Mouse (Mus musculus) cerebral cortex, adult 2 months (tissue): ENCODE measurements around the gene Fgfrl1.

Source experiments
- WGBS: fragments of 180-500 bp; shearing (Covaris S2); methylation state at CpG from one replicate; pipeline ENCODE4 v1.1.7; 2018; 5-methylcytosine and 5-hydroxymethylcytosine counted together

Fgfrl1 gene

DNA sequence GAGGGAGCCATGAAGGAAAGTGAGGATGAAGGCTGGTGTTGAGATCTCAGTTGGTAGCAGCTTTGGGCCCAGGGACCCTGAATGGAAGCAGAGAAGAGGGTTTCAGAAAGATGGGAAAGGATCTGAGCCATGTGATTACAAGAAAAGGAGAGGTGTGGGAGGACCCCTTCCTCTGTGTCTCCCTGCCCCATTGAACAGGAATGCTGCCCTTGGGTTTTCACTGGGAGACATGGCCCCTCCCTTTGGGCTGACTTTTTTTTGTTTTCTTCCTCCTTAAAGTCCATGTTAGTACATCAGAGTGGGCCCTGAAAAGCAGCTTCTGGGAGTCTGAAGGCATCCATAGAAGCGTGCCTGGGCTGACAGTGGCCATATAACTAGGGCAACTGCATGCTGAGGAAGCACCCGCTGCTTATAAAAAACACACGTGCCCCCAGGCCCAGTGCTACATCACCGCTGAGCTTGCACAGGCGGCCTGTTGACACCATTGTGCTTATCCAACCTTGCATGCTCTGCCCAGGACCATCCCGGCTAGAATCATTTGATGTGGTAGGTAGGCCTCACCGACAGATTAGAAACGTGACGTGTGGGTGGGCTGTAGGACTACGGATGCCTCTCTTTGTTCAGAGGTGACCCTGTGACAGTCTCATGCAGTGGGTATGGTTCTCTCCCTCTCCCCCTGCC, 9.3 kb downstream of the Fgfrl1 start:
- WGBS, result 86% methylated on average over 10 of the region's 10 CpGs

GRCm38 (mm10) chr5:108703754-108704626, 11.8 kb downstream of the Fgfrl1 start:
- WGBS, result 86% methylated on average over 12 of the region's 12 CpGs

- WGBS, result 89% methylated on average over 2 of the region's 2 CpGs
Observed at GRCm38 (mm10) chr5:108707758-108708157, 15.6 kb downstream of the Fgfrl1 start.

- WGBS, result 92% methylated on average over 1 of the region's 1 CpGs
Observed at GRCm38 (mm10) chr5:108708419-108708818, 16.2 kb downstream of the Fgfrl1 start.

DNA sequence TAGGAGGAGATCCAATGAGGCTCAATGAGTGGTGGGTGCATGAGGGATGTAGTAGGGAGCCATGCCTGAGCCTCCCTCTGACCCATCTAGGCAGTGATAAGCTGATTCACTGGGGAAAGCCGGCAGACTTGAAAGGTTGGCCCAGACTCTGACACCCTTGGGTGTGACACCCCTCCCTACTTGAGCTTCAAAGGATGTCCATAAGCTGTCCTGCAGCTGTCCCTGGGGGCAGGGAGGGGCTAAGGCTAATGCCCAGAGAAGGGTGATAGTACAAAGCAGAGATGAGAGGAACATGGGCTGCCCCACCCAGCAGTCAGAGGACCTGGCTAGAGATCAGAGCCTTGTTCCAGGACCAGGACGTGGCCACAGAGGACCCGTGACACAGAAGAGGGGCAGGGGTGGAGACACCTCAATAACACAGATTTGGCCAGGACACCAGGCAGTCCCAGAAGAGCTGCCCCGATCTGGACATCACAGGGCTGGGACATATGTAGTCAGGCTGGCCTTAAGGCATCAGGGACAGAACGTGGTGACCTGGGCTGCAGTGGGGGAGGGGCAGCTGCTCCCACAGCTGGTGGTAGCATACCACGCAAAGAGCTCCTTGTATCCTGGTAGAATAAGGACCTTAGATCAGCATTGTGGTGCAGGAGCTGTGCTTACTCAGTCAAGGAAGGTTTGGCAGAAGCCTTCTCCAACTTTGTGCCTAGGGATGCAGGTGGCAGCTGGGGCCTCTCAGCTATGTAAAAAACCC, 17.0 kb downstream of the Fgfrl1 start:
- WGBS, result 63% methylated on average over 6 of the region's 6 CpGs

- 85% methylated on average over 6 of the region's 6 CpGs for WGBS
Observed at GRCm38 (mm10) chr5:108711968-108712367, 19.8 kb downstream of the Fgfrl1 start.

- WGBS, result 56% methylated on average over 2 of the region's 2 CpGs
Observed at GRCm38 (mm10) chr5:108713096-108713495, 20.9 kb downstream of the Fgfrl1 start.

DNA sequence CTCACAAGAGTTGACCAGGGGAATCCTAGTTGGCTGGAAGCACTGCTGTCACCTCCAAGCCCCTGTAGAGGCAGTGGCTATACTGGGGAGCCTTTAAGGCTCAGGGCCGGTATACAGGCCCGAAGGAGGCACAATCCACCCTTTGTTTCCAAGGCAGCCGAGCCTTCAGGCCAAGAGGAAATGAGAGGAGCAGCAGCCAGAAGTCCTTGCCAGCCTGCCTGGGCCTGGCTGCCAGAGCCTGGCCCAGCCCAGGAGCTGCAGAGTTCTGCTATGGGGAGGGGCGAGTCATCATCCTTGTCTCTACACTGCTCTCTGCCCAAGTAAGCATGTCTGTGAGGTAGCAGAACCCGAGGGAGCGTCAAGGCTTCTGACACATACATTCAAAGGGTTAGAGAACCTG, 22.0 kb downstream of the Fgfrl1 start:
- WGBS, result 50% methylated on average over 6 of the region's 6 CpGs

DNA sequence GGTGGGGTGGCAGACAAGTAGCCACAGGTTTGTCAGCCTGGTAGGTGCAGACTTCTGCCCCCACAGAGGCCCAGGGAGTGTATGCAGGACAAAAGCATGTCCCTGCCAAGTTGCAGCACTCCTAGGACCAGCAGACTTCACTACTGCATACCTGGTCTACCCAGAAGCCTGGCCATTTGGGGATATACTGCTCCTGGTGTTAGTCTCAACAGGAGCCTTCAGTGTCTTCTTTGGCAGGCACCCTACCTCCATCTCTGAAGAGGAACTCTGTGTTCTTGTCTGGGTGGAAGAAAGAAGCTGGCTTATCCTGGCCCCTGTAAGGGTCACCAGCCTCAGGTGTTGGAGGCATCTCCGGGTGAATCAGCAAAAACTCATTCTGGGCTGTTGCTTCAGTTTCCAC, 23.8 kb downstream of the Fgfrl1 start:
- WGBS, result 85% methylated on average over 1 of the region's 1 CpGs

GRCm38 (mm10) chr5:108718051-108718450, 25.9 kb downstream of the Fgfrl1 start:
- 60% methylated on average over 4 of the region's 4 CpGs for WGBS

- 80% methylated on average over 7 of the region's 7 CpGs for WGBS
Observed at GRCm38 (mm10) chr5:108719761-108720160, 27.6 kb downstream of the Fgfrl1 start.

- WGBS, result 60% methylated on average over 2 of the region's 2 CpGs
Observed at GRCm38 (mm10) chr5:108724006-108724405, 31.8 kb downstream of the Fgfrl1 start.

- 27% methylated on average over 5 of the region's 5 CpGs for WGBS
Observed at GRCm38 (mm10) chr5:108726557-108727248, 34.5 kb downstream of the Fgfrl1 start.

- WGBS, result 88% methylated on average over 1 of the region's 1 CpGs
Observed at GRCm38 (mm10) chr5:108727425-108727824, 35.2 kb downstream of the Fgfrl1 start.

GRCm38 (mm10) chr5:108741844-108742243, 49.7 kb downstream of the Fgfrl1 start:
- WGBS, result 89% methylated on average over 2 of the region's 2 CpGs

- WGBS, result 79% methylated on average over 2 of the region's 2 CpGs
Observed at GRCm38 (mm10) chr5:108742596-108742995, 50.4 kb downstream of the Fgfrl1 start.

DNA sequence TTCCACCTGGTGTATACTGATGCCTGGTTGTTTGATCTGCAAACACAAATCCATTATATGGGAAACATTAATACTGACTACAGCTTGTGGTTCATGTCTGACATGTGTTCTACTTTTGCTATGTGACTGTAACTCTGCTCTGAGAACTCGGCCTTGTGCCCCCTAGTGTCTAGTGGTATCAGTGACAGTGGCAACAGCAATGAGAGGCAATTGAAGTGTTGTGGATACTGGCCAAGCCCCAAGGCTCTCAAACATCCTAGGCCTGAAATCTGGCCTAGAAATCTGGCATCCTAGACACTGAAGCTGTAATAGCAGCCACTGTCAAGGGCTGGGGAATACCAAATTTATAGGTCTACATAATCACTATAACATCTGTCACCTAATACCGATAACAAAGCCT, 51.7 kb downstream of the Fgfrl1 start:
- WGBS, result 64% methylated on average over 2 of the region's 2 CpGs

- 87% methylated on average over 3 of the region's 3 CpGs for WGBS
Observed at GRCm38 (mm10) chr5:108744629-108745028, 52.4 kb downstream of the Fgfrl1 start.

GRCm38 (mm10) chr5:108750328-108751210, 58.4 kb downstream of the Fgfrl1 start:
- WGBS, result 83% methylated on average over 5 of the region's 5 CpGs

DNA sequence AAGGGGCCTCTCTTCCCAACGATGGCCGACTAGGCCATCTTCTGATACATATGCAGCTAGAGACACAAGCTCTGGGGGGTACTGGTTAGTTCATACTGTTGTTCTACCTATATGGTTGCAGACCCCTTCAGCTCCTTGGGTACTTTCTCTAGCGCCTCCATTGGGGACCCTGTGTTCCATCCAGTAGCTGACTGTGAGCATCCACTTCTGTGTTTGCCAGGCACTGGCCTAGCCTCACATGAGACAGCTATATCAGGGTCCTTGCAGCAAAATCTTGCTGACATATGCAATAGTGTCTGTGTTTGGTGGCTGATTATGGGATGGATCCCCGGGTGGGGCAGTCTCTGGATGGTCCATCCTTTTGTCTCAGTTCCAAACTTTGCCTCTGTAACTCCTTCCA, 59.1 kb downstream of the Fgfrl1 start:
- WGBS, result 82% methylated on average over 4 of the region's 4 CpGs
